Mouse (Mus musculus) liver, adult 2 months (tissue): ENCODE data around the gene Bach2. TPM values are rescaled to one million over a fixed set of nuclear protein-coding genes. Genes with fewer than 3 reads are reported as not detected.

ENCODE experiments used
- DNase-seq: peaks from one replicate; pipeline ENCODE4 v3.0.0-alpha.2; 2011; ENCODE audit warnings: low read depth, low spot score; ENCODE audit errors: extremely low read depth
- H3K27ac ChIP-seq: fragments of 200-500 bp; replicated peaks from 2 replicates; pipeline ENCODE4 v1.5.1; 2012; ENCODE audit warnings: low read depth, mild to moderate bottlenecking, control low read depth, inconsistent platforms, low read length; ENCODE audit not compliant: insufficient read depth
- H3K27me3 ChIP-seq: fragments of 200-500 bp; 2 replicates; pipeline ENCODE4 v1.6.1; 2012; ENCODE audit warnings: mild to moderate bottlenecking, moderate library complexity, low read length, inconsistent platforms; ENCODE audit not compliant: control insufficient read depth, insufficient read depth
- H3K36me3 ChIP-seq: fragments of 200-500 bp; 2 replicates; pipeline ENCODE4 v1.6.1; 2012; ENCODE audit warnings: low read length, inconsistent platforms; ENCODE audit not compliant: control insufficient read depth, insufficient read depth
- H3K4me1 ChIP-seq: fragments of 200-500 bp; 2 replicates; pipeline ENCODE4 v1.6.1; 2011; ENCODE audit warnings: low read length; ENCODE audit not compliant: control insufficient read depth, insufficient read depth
- H3K4me3 ChIP-seq: fragments of 200-500 bp; 2 replicates; pipeline ENCODE4 v1.5.1; 2011; ENCODE audit warnings: low read depth, mild to moderate bottlenecking, control low read depth, low read length, moderate library complexity; ENCODE audit not compliant: insufficient read depth
- H3K79me2 ChIP-seq: fragments of 200-500 bp; 2 replicates; pipeline ENCODE4 v1.6.1; 2012; ENCODE audit warnings: inconsistent platforms, mild to moderate bottlenecking, low read length, moderate library complexity; ENCODE audit not compliant: control insufficient read depth, insufficient read depth
- H3K9ac ChIP-seq: fragments of 200-500 bp; 2 replicates; pipeline ENCODE4 v1.6.1; 2012; ENCODE audit warnings: low read depth, mild to moderate bottlenecking, control low read depth, inconsistent platforms, low read length
- CTCF ChIP-seq: fragments of 200-500 bp; IDR thresholded peaks from 2 replicates; pipeline ENCODE4 v1.5.1; 2011; ENCODE audit warnings: low read depth, low read length, control low read depth
- POLR2A ChIP-seq: fragments of 200-500 bp; IDR thresholded peaks from 2 replicates; pipeline ENCODE4 v1.6.1; 2011; ENCODE audit warnings: low read length, control low read depth; ENCODE audit not compliant: insufficient read depth; ENCODE audit errors: extremely low read depth
- WGBS: fragments of 180-500 bp; shearing (Covaris S2); methylation state at CpG from one replicate; pipeline ENCODE4 v1.1.7; 2018; 5-methylcytosine and 5-hydroxymethylcytosine counted together
- polyA plus RNA-seq: library from polyadenylated mRNA; depleted of rRNA; stranded (reverse); fragments of >200 nt; gene quantifications from 2 replicates; pipeline ENCODE4 v1.2.3, GENCODE M21; 2012
- total RNA-seq: library from RNA; depleted of rRNA; stranded (reverse); fragments of >200 nt; gene quantifications from 2 replicates; pipeline ENCODE4 v1.2.3, GENCODE M21; 2014

The Bach2 gene
- total and polyA plus RNA-seq, 2 experiments = 2.1 to 6.0 TPM

- Histone ChIP-seq H3K27ac (no peak overlapping the region), H3K9ac (no peak overlapping the region), H3K79me2 (0 out of 2 replicates have a peak, but pooled peaks cover 6% of the 10 kb centered on the region), H3K4me3 (no peak overlapping the region), H3K4me1 (no peaks in the 10 kb centered on the region; the same call in 1 of the 2 replicates), H3K27me3 (no peaks in the 10 kb centered on the region), H3K36me3 (no peaks in the 10 kb centered on the region)
- DNase-seq = peak; percentile 26
- 66% methylated on average over 14 of the region's 14 CpGs for WGBS
- TF ChIP-seq POLR2A = no peak
- no peak for TF ChIP-seq CTCF
These were observed 124.9 kb downstream of the Bach2 start for GRCm38 (mm10) chr4:32363488-32363984.

- DNase-seq = no peak
- no peaks in the 10 kb centered on the region for H3K36me3 ChIP-seq
- TF ChIP-seq CTCF (no peak), POLR2A (no peak)
- H3K9ac ChIP-seq = no peak overlapping the region
- no peaks in the 10 kb centered on the region for H3K27me3 ChIP-seq
- H3K4me1 ChIP-seq = no peaks in the 10 kb centered on the region; the same call in 1 of the 2 replicates
- no peak overlapping the region for H3K4me3 ChIP-seq
- H3K79me2 ChIP-seq = peaks cover 9% of the 10 kb centered on the region; the same call in 1 of the 2 replicates
- 77% methylated on average over 13 of the region's 13 CpGs for WGBS
- H3K27ac ChIP-seq = no peak overlapping the region
These were observed 126.7 kb downstream of the Bach2 start for GRCm38 (mm10) chr4:32365144-32365907.

- H3K36me3 ChIP-seq = no peaks in the 10 kb centered on the region
- no peak overlapping the region for H3K27ac ChIP-seq
- H3K79me2 ChIP-seq = peaks cover 6% of the 10 kb centered on the region; the same call in 1 of the 2 replicates
- no peaks in the 10 kb centered on the region; the same call in 1 of the 2 replicates for H3K4me1 ChIP-seq
- H3K27me3 ChIP-seq = no peaks in the 10 kb centered on the region
- no peak for DNase-seq
- TF ChIP-seq CTCF = no peak
- no peak for TF ChIP-seq POLR2A
- H3K4me3 ChIP-seq = no peak overlapping the region
- H3K9ac ChIP-seq = no peak overlapping the region
- WGBS = 71% methylated on average over 2 of the region's 2 CpGs
These were observed 127.6 kb downstream of the Bach2 start for GRCm38 (mm10) chr4:32366176-32366575.

- no peak overlapping the region for H3K27ac ChIP-seq
- H3K4me3 ChIP-seq = no peak overlapping the region
- H3K27me3 ChIP-seq = no peaks in the 10 kb centered on the region
- WGBS = 84% methylated on average over 8 of the region's 8 CpGs
- TF ChIP-seq POLR2A (no peak), CTCF (no peak)
- H3K4me1 ChIP-seq = no peaks in the 10 kb centered on the region; the same call in 1 of the 2 replicates
- no peak for DNase-seq
- H3K36me3 ChIP-seq = no peaks in the 10 kb centered on the region
- H3K79me2 ChIP-seq = peaks cover 6% of the 10 kb centered on the region; the same call in 1 of the 2 replicates
- no peak overlapping the region for H3K9ac ChIP-seq
These were observed 129.7 kb downstream of the Bach2 start for GRCm38 (mm10) chr4:32368345-32368744.

- Histone ChIP-seq H3K9ac (no peak overlapping the region), H3K36me3 (no peaks in the 10 kb centered on the region), H3K79me2 (peaks cover 3% of the 10 kb centered on the region; the same call in 1 of the 2 replicates), H3K4me3 (no peak overlapping the region), H3K4me1 (no peaks in the 10 kb centered on the region), H3K27me3 (no peaks in the 10 kb centered on the region), H3K27ac (no peak overlapping the region)
- 88% methylated on average over 7 of the region's 7 CpGs for WGBS
- no peak for TF ChIP-seq POLR2A
- TF ChIP-seq CTCF = no peak
- no peak for DNase-seq
These were observed 134.5 kb downstream of the Bach2 start for GRCm38 (mm10) chr4:32373085-32373484.

- Histone ChIP-seq H3K79me2 (peaks cover 3% of the 10 kb centered on the region; the same call in 1 of the 2 replicates), H3K4me1 (no peaks in the 10 kb centered on the region), H3K36me3 (no peaks in the 10 kb centered on the region), H3K27me3 (no peaks in the 10 kb centered on the region), H3K9ac (no peak overlapping the region), H3K27ac (no peak overlapping the region), H3K4me3 (no peak overlapping the region)
- no peak for DNase-seq
- WGBS = 72% methylated on average over 3 of the region's 3 CpGs
- no peak for TF ChIP-seq CTCF
- TF ChIP-seq POLR2A = no peak
These were observed 134.9 kb downstream of the Bach2 start for GRCm38 (mm10) chr4:32373527-32373926.
